Mouse (Mus musculus) mouse embryonic stem cell (cell line): ENCODE results near the gene Hdc.

Experiments
- in situ Hi-C, 2 experiments: fragments of 300-500 bp; cut with MboI; formaldehyde crosslinking; loops; 1 replicate in 1 of 2; 3 replicates in 1 of 2; pipeline ENCODE4 v1.14.3; 2019 to 2020; ENCODE audit warnings: low sequenced_read_pairs in 2 of 2, low pct_unique_long_range_greater_than_20kb in 1 of 2, mixed read lengths in 1 of 2; ENCODE audit not compliant: unreplicated experiment in 1 of 2

Hdc gene

GRCm38 (mm10) chr2:126606688-126607062, 12.4 kb downstream of the Hdc start:
- in situ Hi-C loops, result no loop called here

GRCm38 (mm10) chr2:126606061-126606687, 12.9 kb downstream of the Hdc start:
- in situ Hi-C loops, result no loop called here

GRCm38 (mm10) chr2:126601918-126602600, 17.0 kb downstream of the Hdc start:
- in situ Hi-C loops, result no loop called here

- in situ Hi-C loops, result no loop called here
Measured at GRCm38 (mm10) chr2:126600533-126600932, 18.6 kb downstream of the Hdc start.

- in situ Hi-C loops, result loop anchor here (5.0 to 25.0 kb wide), 5 partner anchors 43 to 413 kb away; partner anchors contain the start of genes Ap4e1 (in 2 of the 2) and Usp50 (in 1 of the 2)
Measured at GRCm38 (mm10) chr2:126599005-126599404, 20.1 kb downstream of the Hdc start.

- in situ Hi-C loops, result loop anchor here (5.0 to 25.0 kb wide), 5 partner anchors 44 to 414 kb away; partner anchors contain the start of genes Ap4e1 (in 2 of the 2) and Usp50 (in 1 of the 2)
Measured at GRCm38 (mm10) chr2:126598359-126598758, 20.7 kb downstream of the Hdc start.

- in situ Hi-C loops, result loop anchor here (5.0 to 25.0 kb wide), 5 partner anchors 45 to 415 kb away; partner anchors contain the start of genes Ap4e1 (in 2 of the 2) and Usp50 (in 1 of the 2)
Measured at GRCm38 (mm10) chr2:126597279-126598241, 21.5 kb downstream of the Hdc start.

- in situ Hi-C loops, result loop anchor here (5.0 to 25.0 kb wide), 5 partner anchors 46 to 416 kb away; partner anchors contain the start of genes Ap4e1 (in 2 of the 2) and Usp50 (in 1 of the 2)
Measured at GRCm38 (mm10) chr2:126596347-126597072, 22.6 kb downstream of the Hdc start.

- in situ Hi-C loops, result loop anchor here (10.0 to 25.0 kb wide), 4 partner anchors 51 to 418 kb away; partner anchors contain the start of genes Ap4e1 (in 2 of the 2) and Usp50 (in 1 of the 2)
Measured at GRCm38 (mm10) chr2:126593831-126594610, 25.1 kb downstream of the Hdc start.

- in situ Hi-C loops, result loop anchor here (10.0 to 25.0 kb wide), 4 partner anchors 53 to 421 kb away; partner anchors contain the start of genes Ap4e1 (in 2 of the 2) and Usp50 (in 1 of the 2)
Measured at GRCm38 (mm10) chr2:126591304-126591703, 27.8 kb downstream of the Hdc start.

GRCm38 (mm10) chr2:126587468-126587867, 31.6 kb downstream of the Hdc start:
- in situ Hi-C loops, result loop anchor here in 1 of 2 experiments (25.0 kb wide), 1 partner anchor 425 kb away; the partner anchor contains the start of gene Ap4e1

- in situ Hi-C loops, result loop anchor here in 1 of 2 experiments (25.0 kb wide), 1 partner anchor 428 kb away; the partner anchor contains the start of gene Ap4e1
Measured at GRCm38 (mm10) chr2:126584621-126585369, 34.3 kb downstream of the Hdc start.

- in situ Hi-C loops, result loop anchor here in 1 of 2 experiments (25.0 kb wide), 1 partner anchor 428 kb away; the partner anchor contains the start of gene Ap4e1
Measured at GRCm38 (mm10) chr2:126583960-126584359, 35.1 kb downstream of the Hdc start.

- in situ Hi-C loops, result loop anchor here in 1 of 2 experiments (25.0 kb wide), 1 partner anchor 433 kb away; the partner anchor contains the start of gene Ap4e1
Measured at GRCm38 (mm10) chr2:126579282-126579681, 39.8 kb downstream of the Hdc start.

GRCm38 (mm10) chr2:126577362-126577761, 41.7 kb downstream of the Hdc start:
- in situ Hi-C loops, result loop anchor here in 1 of 2 experiments (25.0 kb wide), 1 partner anchor 435 kb away; the partner anchor contains the start of gene Ap4e1
